Mouse (Mus musculus): ENCODE results near the gene Gm21836. TPM values are rescaled to one million over a fixed set of nuclear protein-coding genes. Genes with fewer than 3 reads are reported as not detected.
"Not testable (repeated sequence)": the region's sequence is repeated elsewhere in the genome, so short reads cannot be mapped to it uniquely, and the experiment has no call there.

Gene Gm21836
- polyA plus RNA-seq (2012; ENCODE audit: insufficient read depth, low replicate concordance) = not detected in 2 replicates

DNA sequence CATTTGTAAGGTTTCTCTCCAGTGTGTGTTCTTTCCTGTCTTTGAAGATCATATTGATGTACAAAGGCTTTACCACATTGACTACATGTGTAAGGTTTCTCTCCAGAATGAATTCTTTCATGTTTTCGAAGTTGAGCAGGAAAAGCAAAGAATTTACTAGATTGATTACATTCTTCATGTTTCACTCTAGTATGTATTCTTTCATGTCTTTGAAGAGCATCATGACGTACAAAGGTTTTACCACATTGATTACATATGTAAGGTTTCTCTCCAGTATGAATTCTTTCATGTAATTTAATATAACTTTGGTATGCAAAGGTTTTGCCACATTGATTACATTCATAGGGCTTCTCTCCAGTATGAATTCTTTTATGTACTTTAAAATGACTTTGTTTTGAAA, at the start of gene Gm21836:
Gene Gm21836, minus strand, starts transcription at position 101 of the 400 bp plus-strand sequence.
- not testable (repeated sequence) for H3K27me3 ChIP-seq (replicated peaks); H3K36me3 ChIP-seq (replicated peaks; ENCODE audit: low read length); H3K4me3 ChIP-seq (replicated peaks); H3K4me1 ChIP-seq
- peaks cover 29% of the 10 kb centered on the region for H3K9me3 ChIP-seq

GRCm38 (mm10) chr9:124480361-124480980, 13.1 kb downstream of the Gm21836 start:
- H3K27me3 ChIP-seq (replicated peaks); H3K4me3 ChIP-seq (replicated peaks); H3K4me1 ChIP-seq: not testable (repeated sequence)
- Histone ChIP-seq H3K36me3 (replicated peaks; ENCODE audit: low read length) (peaks cover 13% of the 10 kb centered on the region), H3K9me3 (peaks cover 16% of the 10 kb centered on the region)

DNA sequence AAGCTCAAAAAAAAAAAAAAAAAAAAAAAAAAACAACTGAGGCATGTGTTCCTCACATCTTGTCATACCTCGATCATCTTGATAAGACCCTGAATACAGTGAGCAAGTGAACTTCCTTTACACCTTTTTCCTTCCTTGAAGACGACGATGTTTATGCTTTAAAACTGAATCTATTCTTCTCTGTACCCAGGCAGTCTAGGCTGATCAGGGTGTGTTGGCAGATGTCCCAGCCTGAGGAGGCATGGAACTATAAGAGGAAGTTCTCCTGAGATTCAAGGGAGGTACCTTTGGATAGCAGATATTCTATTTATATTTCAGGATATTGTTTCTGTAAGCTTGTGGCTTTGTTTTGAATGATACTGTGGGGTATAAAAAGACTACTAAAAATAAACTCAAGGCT, 15.5 kb downstream of the Gm21836 start:
- H3K36me3 ChIP-seq (replicated peaks; ENCODE audit: low read length) = peaks cover 13% of the 10 kb centered on the region
- no peak overlapping the region for H3K4me3 ChIP-seq (replicated peaks)
- peaks cover 16% of the 10 kb centered on the region for H3K9me3 ChIP-seq
- H3K27me3 ChIP-seq (replicated peaks) = no peaks in the 10 kb centered on the region
- H3K4me1 ChIP-seq = no peaks in the 10 kb centered on the region; the same call in 1 of the 2 replicates
- no peak for TF ChIP-seq FLI1 (IDR thresholded peaks at IDR 0.05; ENCODE audit: low read length)
- TF ChIP-seq GATA1 (IDR thresholded peaks at IDR 0.05; ENCODE audit: borderline replicate concordance, low read length) = no peak

DNA sequence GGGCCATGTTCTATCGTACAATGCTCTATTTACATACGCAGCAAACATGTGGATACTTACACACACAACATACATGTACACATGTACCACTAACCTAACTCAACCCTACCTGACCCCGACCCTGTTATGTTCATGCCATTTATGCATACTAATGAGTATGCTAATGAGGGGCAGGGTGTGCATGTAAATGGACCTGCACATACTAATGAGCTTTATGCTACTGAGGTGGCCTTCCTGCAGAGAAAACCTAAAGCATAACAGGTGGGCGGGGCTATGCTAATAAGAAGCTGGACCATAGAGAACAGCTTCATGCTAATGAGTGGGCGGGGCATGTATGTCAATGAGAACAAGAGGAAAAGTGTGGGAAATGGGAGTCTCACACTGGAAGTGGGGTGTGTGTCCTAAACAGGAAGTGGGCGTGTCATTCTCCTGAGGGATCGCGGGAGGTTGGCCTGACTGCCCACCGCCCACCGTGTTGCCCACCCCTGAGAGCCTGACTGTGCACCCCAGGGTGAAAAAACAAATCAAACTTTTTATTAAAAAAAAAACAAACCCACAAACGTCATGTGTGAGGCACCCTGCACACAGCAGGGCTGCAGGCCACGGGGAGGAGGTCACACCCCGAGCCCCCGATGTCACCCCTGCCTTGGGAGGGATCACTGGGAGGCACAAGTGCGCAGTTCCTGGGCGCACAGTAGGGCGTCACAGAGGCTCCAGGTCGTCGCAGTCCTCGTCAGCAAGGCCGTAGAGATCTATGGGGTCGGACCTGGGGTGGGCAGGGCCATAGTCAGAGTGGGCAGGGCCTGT, 17.3 kb downstream of the Gm21836 start, which contains the start of gene Ppp2r3d:
Gene Ppp2r3d, minus strand, starts transcription at position 803 of the 807 bp plus-strand sequence.
- peaks cover 13% of the 10 kb centered on the region for H3K36me3 ChIP-seq (replicated peaks; ENCODE audit: low read length)
- peaks cover 7% of the 10 kb centered on the region for H3K4me1 ChIP-seq
- peak within 1 kb of the TSS; percentile 28 for H3K4me3 ChIP-seq (replicated peaks)
- TF ChIP-seq GATA1 (IDR thresholded peaks at IDR 0.05; ENCODE audit: borderline replicate concordance, low read length) (no peak), FLI1 (IDR thresholded peaks at IDR 0.05; ENCODE audit: low read length) (no peak)
- H3K9me3 ChIP-seq = peaks cover 12% of the 10 kb centered on the region
- no peaks in the 10 kb centered on the region for H3K27me3 ChIP-seq (replicated peaks)

- peaks cover 8% of the 10 kb centered on the region for H3K4me1 ChIP-seq
- H3K36me3 ChIP-seq (replicated peaks; ENCODE audit: low read length) = peaks cover 13% of the 10 kb centered on the region
- H3K4me3 ChIP-seq (replicated peaks) = no peak overlapping the region
- TF ChIP-seq GATA1 (IDR thresholded peaks at IDR 0.05; ENCODE audit: borderline replicate concordance, low read length) = no peak
- TF ChIP-seq FLI1 (IDR thresholded peaks at IDR 0.05; ENCODE audit: low read length) = no peak
- peaks cover 12% of the 10 kb centered on the region for H3K9me3 ChIP-seq
- no peaks in the 10 kb centered on the region for H3K27me3 ChIP-seq (replicated peaks)
These were observed 17.9 kb downstream of the Gm21836 start for GRCm38 (mm10) chr9:124475689-124476088.

GRCm38 (mm10) chr9:124456572-124456971, 37.0 kb downstream of the Gm21836 start:
- Histone ChIP-seq H3K36me3 (replicated peaks; ENCODE audit: low read length) (no peaks in the 10 kb centered on the region), H3K27me3 (replicated peaks) (no peaks in the 10 kb centered on the region), H3K4me1 (no peaks in the 10 kb centered on the region), H3K9me3 (no peaks in the 10 kb centered on the region), H3K4me3 (replicated peaks) (no peak overlapping the region)
- TF ChIP-seq GATA1 (IDR thresholded peaks at IDR 0.05; ENCODE audit: borderline replicate concordance, low read length) = no peak
- no peak for TF ChIP-seq FLI1 (IDR thresholded peaks at IDR 0.05; ENCODE audit: low read length)

Other genes with a start within 250 kb of the Gm21836 start
- not detected in 2 replicates for gene 2010315B03Rik, start 181.1 kb downstream of the Gm21836 start, polyA plus RNA-seq (2012; ENCODE audit: insufficient read depth, low replicate concordance)
- gene Ppp2r3d, start 16.9 kb downstream of the Gm21836 start, polyA plus RNA-seq (2012; ENCODE audit: insufficient read depth, low replicate concordance) = 218 and 578 TPM in 2 replicates